In the genomic region with DNA sequence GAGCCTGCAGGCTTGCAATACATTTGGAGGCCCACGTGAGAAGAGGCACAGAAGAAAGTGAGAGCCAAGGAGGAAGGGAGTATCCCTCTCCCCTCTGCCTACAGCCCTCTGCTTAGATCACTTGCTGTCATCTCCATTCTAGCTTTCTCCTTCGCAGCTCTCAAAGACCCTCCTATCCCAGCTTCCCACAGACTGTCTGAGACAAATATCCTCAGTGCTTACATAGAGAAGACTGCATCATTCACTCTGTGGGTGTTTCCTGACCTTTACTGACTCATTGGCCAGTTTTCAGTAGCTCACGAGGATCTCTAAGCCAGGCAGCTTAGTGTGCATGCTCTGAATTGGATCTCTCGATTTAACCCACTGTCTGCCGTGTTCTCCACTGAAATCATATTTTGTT, we compare ENCODE assay signal across 23 mouse cellular contexts. TPM values are rescaled to one million over a fixed set of nuclear protein-coding genes. Genes with fewer than 3 reads are reported as not detected.
DNase-seq lines count a peak whose midpoint lies in the region; ATAC-seq lines count a peak whose summit lies in the region.
"Had no signal": no experiment of that assay in that cellular context is flagged by ENCODE, and none has a peak within 500 bp of the region (broad histone marks: within the 10 kb centered on the region; RNA-seq: fewer than 3 reads in every experiment).

No protein-coding gene starts in this region.

- no peaks in the 10 kb centered on the region for H3K9me3 ChIP-seq in stomach, embryonic 16.5 days (replicated peaks; ENCODE audit: control insufficient read depth, low read length)
- no peaks in the 10 kb centered on the region for H3K9me3 ChIP-seq in heart, embryonic 12.5 days (replicated peaks)
- H3K9me3 ChIP-seq: intestine, embryonic 15.5 days; limb, embryonic 13.5 days; midbrain, embryonic 12.5 days; neural tube, embryonic 13.5 days had no signal

- H3K9ac ChIP-seq in stomach, embryonic 16.5 days (ENCODE audit: low read length) = no peak overlapping the region
- H3K9ac ChIP-seq in heart, embryonic 12.5 days = no peak overlapping the region
- H3K9ac ChIP-seq: intestine, embryonic 15.5 days; limb, embryonic 13.5 days; midbrain, embryonic 12.5 days; neural tube, embryonic 13.5 days had no signal

- WGBS in stomach, embryonic 16.5 days = 46% methylated on average over 5 of the region's 5 CpGs
- 52% methylated on average over 5 of the region's 5 CpGs for WGBS in heart, embryonic 12.5 days

- ATAC-seq in stomach, embryonic 16.5 days (ENCODE audit: insufficient read depth, low FRiP score) = peak; percentile 71; the same call in 1 of the 2 replicates
- ATAC-seq in heart, embryonic 12.5 days (ENCODE audit: insufficient number of reproducible peaks, low FRiP score) = no peak
- ATAC-seq: activated CD4-positive, CD25-positive, alpha-beta regulatory T cell, adult 4 months; forebrain, embryonic 16.5 days; hindbrain, embryonic 16.5 days; intestine, embryonic 15.5 days had no signal

- no peaks in the 10 kb centered on the region for H3K27me3 ChIP-seq in stomach, embryonic 16.5 days (ENCODE audit: control insufficient read depth, insufficient read depth, low read length)
- no peaks in the 10 kb centered on the region for H3K27me3 ChIP-seq in heart, embryonic 12.5 days (replicated peaks)
- H3K27me3 ChIP-seq: intestine, embryonic 15.5 days; limb, embryonic 13.5 days; midbrain, embryonic 12.5 days; neural tube, embryonic 13.5 days had no signal

- no peak overlapping the region for H3K4me3 ChIP-seq in stomach, embryonic 16.5 days (replicated peaks; ENCODE audit: low read length)
- H3K4me3 ChIP-seq in heart, embryonic 12.5 days = no peak overlapping the region
- H3K4me3 ChIP-seq: erythroblast, embryonic 14.5 days; heart, adult 2 months; intestine, embryonic 15.5 days; layer of hippocampus, adult 2 months; limb, embryonic 13.5 days; midbrain, embryonic 12.5 days; neural tube, embryonic 13.5 days had no signal

- DNase-seq in adrenal gland, postnatal 10 days = peak; percentile 18
- no peak for DNase-seq in adrenal gland, postnatal 25 days
- peak; percentile 34 for DNase-seq in lung, postnatal 10 days
- DNase-seq in lung, postnatal 14 days = no peak
- peak; percentile 10 for DNase-seq in adipocyte (ENCODE audit: low spot score)
- DNase-seq: cerebellum, adult 2 months; cerebellum, postnatal 14 days; heart, adult 2 months; kidney, adult 2 months; kidney, postnatal 36 days; right cerebral cortex, postnatal 4 days had no signal

- no peaks in the 10 kb centered on the region for H3K4me1 ChIP-seq in stomach, embryonic 16.5 days (ENCODE audit: control insufficient read depth, insufficient read depth, low read length)
- H3K4me1 ChIP-seq in heart, embryonic 12.5 days (replicated peaks) = no peaks in the 10 kb centered on the region
- H3K4me1 ChIP-seq: intestine, embryonic 15.5 days; limb, embryonic 13.5 days; midbrain, embryonic 12.5 days; neural tube, embryonic 13.5 days had no signal

- H3K36me3 ChIP-seq in stomach, embryonic 16.5 days (ENCODE audit: control insufficient read depth, insufficient read depth, low read length) = no peaks in the 10 kb centered on the region
- no peaks in the 10 kb centered on the region for H3K36me3 ChIP-seq in heart, embryonic 12.5 days
- H3K36me3 ChIP-seq: intestine, embryonic 15.5 days; limb, embryonic 13.5 days; midbrain, embryonic 12.5 days; neural tube, embryonic 13.5 days had no signal

- H3K27ac ChIP-seq in stomach, embryonic 16.5 days (ENCODE audit: low read length) = peak overlapping the region; percentile 18; the same call in 1 of the 2 replicates
- H3K27ac ChIP-seq in heart, embryonic 12.5 days (ENCODE audit: poor library complexity, severe bottlenecking) = no peak overlapping the region
- H3K27ac ChIP-seq: heart, adult 2 months; intestine, embryonic 15.5 days; layer of hippocampus, adult 2 months; limb, embryonic 13.5 days; midbrain, embryonic 12.5 days; neural tube, embryonic 13.5 days had no signal

- H3K4me2 ChIP-seq in stomach, embryonic 16.5 days (ENCODE audit: low read depth, low read length) = no peak overlapping the region
- H3K4me2 ChIP-seq in heart, embryonic 12.5 days = no peak overlapping the region
- H3K4me2 ChIP-seq: intestine, embryonic 15.5 days; limb, embryonic 13.5 days; liver, embryonic 11.5 days; midbrain, embryonic 12.5 days; neural tube, embryonic 13.5 days had no signal

RNA-seq across cellular contexts. Expression of a gene that starts 32.7 kb away (rescaled TPM):
- total RNA-seq in adrenal gland, postnatal 10 days (2021) = 10 to 100 TPM; 21.6 to 23.7 TPM
- total RNA-seq in adrenal gland, postnatal 25 days (2021) = 32.9 and 40.3 TPM in 2 replicates
- 10.9 and 11.8 TPM in 2 replicates for polyA plus RNA-seq in stomach, embryonic 16.5 days (2015; fragmentation: Nextera tagmentation; extraction: Ambion mirVana)
- polyA plus RNA-seq in heart, embryonic 12.5 days (2016; fragmentation: Nextera tagmentation; extraction: Ambion mirVana) = 5.2 and 6.3 TPM in 2 replicates
- polyA plus RNA-seq: erythroblast, embryonic 14.5 days had no signal

Comparison
In these comparisons a context has a peak if more than half of its experiments do, and no peak if none do; other contexts are left out.
1. DNase-seq: peak in adrenal gland, postnatal 10 days (single experiment), lung, postnatal 10 days (single experiment) and adipocyte (single experiment); none in adrenal gland, postnatal 25 days (single experiment) and lung, postnatal 14 days (single experiment).